Mouse (Mus musculus) CH12.LX (cell line): ENCODE data around the gene Gm20481. TPM values are rescaled to one million over a fixed set of nuclear protein-coding genes. Genes with fewer than 3 reads are reported as not detected.
A peak's percentile ranks its signal among the peaks of the same experiment; 100 is the strongest.
"Not testable (repeated sequence)": the region's sequence is repeated elsewhere in the genome, so short reads cannot be mapped to it uniquely, and the experiment has no call there.

Experiments used
- DNase-seq: peaks from one replicate; pipeline ENCODE4 v3.0.0-alpha.2; 2013; ENCODE audit errors: extremely low read depth
- H3K27ac ChIP-seq: 2 replicates; pipeline ENCODE4 v1.5.1; 2012; ENCODE audit warnings: low read depth, mild to moderate bottlenecking, control low read depth, moderate library complexity; ENCODE audit not compliant: insufficient read depth
- H3K27me3 ChIP-seq: replicated peaks from 2 replicates; pipeline ENCODE3; 2012; ENCODE audit warnings: inconsistent platforms
- H3K36me3 ChIP-seq, 2 experiments: replicated peaks in 1 of 2; 2 replicates each; pipeline versions ENCODE3 to v1.6.1; 2012; ENCODE audit warnings: inconsistent platforms in 1 of 2, low read length in 1 of 2, mild to moderate bottlenecking in 1 of 2, mixed read lengths in 1 of 2, moderate library complexity in 1 of 2; ENCODE audit not compliant: control insufficient read depth in 1 of 2, insufficient read depth in 1 of 2
- H3K4me1 ChIP-seq, 2 experiments: 2 replicates each; pipeline ENCODE4 v1.6.1; 2012; ENCODE audit warnings: inconsistent platforms in 1 of 2, moderate library complexity in 1 of 2; ENCODE audit not compliant: insufficient read depth in 2 of 2, control insufficient read depth in 1 of 2
- H3K4me2 ChIP-seq: 2 replicates; pipeline ENCODE4 v1.6.1; 2012; ENCODE audit warnings: low read depth, mild to moderate bottlenecking, control low read depth; ENCODE audit not compliant: poor library complexity, insufficient read depth, severe bottlenecking
- H3K4me3 ChIP-seq, 3 experiments: fragments of 150-350 bp in 1 of 3; sonication (generic) in 1 of 3; replicated peaks in 1 of 3; 2 replicates each; pipeline versions ENCODE3 to v1.5.1; 2011 to 2012; ENCODE audit warnings: low read depth in 2 of 3, low read length in 2 of 3, mild to moderate bottlenecking in 2 of 3, moderate library complexity in 2 of 3, control low read depth in 1 of 3, improper control_type of control experiment in 1 of 3, inconsistent platforms in 1 of 3, mixed read lengths in 1 of 3; ENCODE audit not compliant: poor library complexity in 1 of 3
- H3K79me2 ChIP-seq: replicated peaks from 2 replicates; pipeline ENCODE4 v1.6.1; 2012; ENCODE audit warnings: mild to moderate bottlenecking, moderate library complexity; ENCODE audit not compliant: control insufficient read depth, poor library complexity, insufficient read depth, severe bottlenecking; ENCODE audit errors: extremely low read depth
- H3K9ac ChIP-seq: 2 replicates; pipeline ENCODE4 v1.6.1; 2012; ENCODE audit warnings: low read depth, mild to moderate bottlenecking, control low read depth, moderate library complexity; ENCODE audit not compliant: insufficient read depth
- H3K9me3 ChIP-seq: replicated peaks from 2 replicates; pipeline ENCODE3; 2012; ENCODE audit warnings: low read length, inconsistent platforms, mixed read lengths
- CHD2 ChIP-seq: IDR thresholded peaks from 2 replicates; pipeline ENCODE4 v1.6.1; 2011; ENCODE audit warnings: low read length, improper control_type of control experiment
- CTCF ChIP-seq, 2 experiments: IDR thresholded peaks in 1 of 2; conservative IDR thresholded peaks in 1 of 2; 2 replicates each; pipeline ENCODE4 v1.5.1; 2011 to 2012; ENCODE audit warnings: low read depth in 2 of 2, low read length in 2 of 2, improper control_type of control experiment in 1 of 2, inconsistent platforms in 1 of 2, mild to moderate bottlenecking in 1 of 2, moderate library complexity in 1 of 2
- IRF4 ChIP-seq: IDR thresholded peaks from 2 replicates; pipeline ENCODE4 v1.6.1; 2014; ENCODE audit warnings: low read depth, mild to moderate bottlenecking, inconsistent platforms, low read length, improper control_type of control experiment
- MAFK ChIP-seq: IDR thresholded peaks from 2 replicates; pipeline ENCODE4 v1.6.1; 2011; ENCODE audit warnings: low read length, improper control_type of control experiment; ENCODE audit not compliant: insufficient replicate concordance
- MYC ChIP-seq: IDR thresholded peaks from 2 replicates; pipeline ENCODE4 v1.6.1; 2011; ENCODE audit warnings: low read depth, mild to moderate bottlenecking, improper control_type of control experiment, low read length
- POLR2A ChIP-seq: IDR thresholded peaks from 2 replicates; pipeline ENCODE4 v1.6.1; 2011; ENCODE audit warnings: low read depth, mild to moderate bottlenecking, improper control_type of control experiment, low read length
- POLR2AphosphoS2 ChIP-seq: IDR thresholded peaks from 2 replicates; pipeline ENCODE4 v1.6.1; 2011; ENCODE audit warnings: low read depth, low read length, improper control_type of control experiment
- TBP ChIP-seq: conservative IDR thresholded peaks from 2 replicates; pipeline ENCODE4 v1.6.1; 2011; ENCODE audit warnings: low read depth, low read length, improper control_type of control experiment
- ZMIZ1 ChIP-seq: IDR thresholded peaks from 2 replicates; pipeline ENCODE4 v1.6.1; 2012; ENCODE audit warnings: low read depth, mild to moderate bottlenecking, inconsistent platforms, low read length, improper control_type of control experiment
- ZNF384 ChIP-seq: IDR thresholded peaks from 2 replicates; pipeline ENCODE4 v1.6.1; 2012; ENCODE audit warnings: low read depth, low read length, improper control_type of control experiment, inconsistent platforms
- dilution Hi-C: fragments of 300-500 bp; cut with MboI; formaldehyde crosslinking; loops from 2 replicates; pipeline ENCODE4 v1.14.3; 2020; ENCODE audit warnings: low sequenced_read_pairs; ENCODE audit not compliant: extremely low pct_unique_long_range_greater_than_20kb, extremely low pct_ligation_motif_present
- in situ Hi-C: fragments of 300-500 bp; cut with MboI; formaldehyde crosslinking; loops from 3 replicates; pipeline ENCODE4 v1.14.3; 2019; ENCODE audit warnings: low sequenced_read_pairs, low pct_ligation_motif_present, low pct_unique_long_range_greater_than_20kb, mixed read lengths
- polyA plus RNA-seq: library from polyadenylated mRNA; unstranded; fragments of >175 nt; gene quantifications from 2 replicates; pipeline ENCODE4 v1.2.1, GENCODE M21; 2012; ENCODE audit warnings: low read depth; ENCODE audit not compliant: insufficient read length
- total RNA-seq, 2 experiments: library from RNA; depleted of rRNA; stranded (reverse); fragments of 300-350 nt in 1 of 2; fragments of >200 nt in 1 of 2; gene quantifications; 2 replicates each; pipeline ENCODE4 v1.2.3; 2012 to 2014

Gene Gm20481
- total and polyA plus RNA-seq, 3 experiments, result not detected

DNA sequence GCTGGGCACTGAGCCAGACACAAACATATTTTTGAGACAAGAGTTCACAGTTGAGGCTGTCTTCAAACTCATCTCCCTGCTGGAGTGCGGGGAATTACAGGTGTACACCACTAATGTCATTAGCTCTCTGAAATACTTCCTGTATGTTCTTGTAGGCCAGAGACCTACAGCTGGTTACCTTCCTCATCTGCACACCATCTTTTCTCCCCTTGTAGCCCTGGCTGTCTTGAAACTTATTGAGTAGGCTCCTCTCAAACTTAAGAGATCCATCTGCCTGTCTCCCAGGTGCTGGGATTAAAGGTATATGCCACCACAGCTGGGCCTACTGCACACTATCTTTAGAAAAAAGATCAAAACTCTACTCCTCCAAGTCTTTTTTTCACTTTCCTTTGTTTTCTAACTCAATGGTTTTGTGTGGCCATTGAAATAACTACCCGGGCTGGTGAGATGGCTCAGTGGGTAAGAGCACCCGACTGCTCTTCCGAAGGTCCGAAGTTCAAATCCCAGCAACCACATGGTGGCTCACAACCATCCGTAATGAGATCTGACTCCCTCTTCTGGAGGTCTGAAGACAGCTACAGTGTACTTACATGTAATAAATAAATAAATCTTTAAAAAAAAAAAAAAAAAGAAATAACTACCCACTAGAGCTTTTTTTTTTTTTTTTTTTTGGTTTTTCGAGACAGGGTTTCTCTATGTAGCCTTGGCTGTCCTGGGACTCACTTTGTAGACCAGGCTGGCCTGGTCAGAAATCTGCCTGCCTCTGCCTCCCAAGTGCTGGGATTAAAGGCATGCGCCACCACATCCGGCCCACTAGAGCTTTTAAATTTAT is 20.8 kb upstream of the Gm20481 start:
- DNase-seq, result peak; percentile 53
- H3K4me3 ChIP-seq, H3K4me2 ChIP-seq, dilution Hi-C loops, H3K9me3 ChIP-seq, H3K9ac ChIP-seq, H3K27me3 ChIP-seq, in situ Hi-C loops, H3K27ac ChIP-seq: not testable (repeated sequence)
- peaks cover 19% of the 10 kb centered on the region for H3K79me2 ChIP-seq
- H3K36me3 ChIP-seq, result peaks cover 15 to 36% of the 10 kb centered on the region in 2 experiments
- peaks cover 10 to 19% of the 10 kb centered on the region in 2 experiments; a peak in 3 of 4 replicates for H3K4me1 ChIP-seq
- TF ChIP-seq POLR2A (peak; percentile 31; the same call in 1 of the 2 replicates), ZMIZ1 (peak; percentile 82), MYC (peak; percentile 32; the same call in 1 of the 2 replicates), POLR2AphosphoS2 (peak; percentile 96), TBP (0 out of 2 replicates have a peak, but pooled peaks have one; percentile 54), CHD2 (peak; percentile 79; the same call in 1 of the 2 replicates), CTCF (conservative IDR thresholded peaks at IDR 0.05 in 1 of 2, IDR thresholded peaks at IDR 0.05 in 1 of 2; ENCODE audit: low read depth in 2 of 2, low read length in 2 of 2) (peak in 1 of 2 experiments; percentile 13; a peak in 1 of 4 replicates), ZNF384 (peak; percentile 71)

DNA sequence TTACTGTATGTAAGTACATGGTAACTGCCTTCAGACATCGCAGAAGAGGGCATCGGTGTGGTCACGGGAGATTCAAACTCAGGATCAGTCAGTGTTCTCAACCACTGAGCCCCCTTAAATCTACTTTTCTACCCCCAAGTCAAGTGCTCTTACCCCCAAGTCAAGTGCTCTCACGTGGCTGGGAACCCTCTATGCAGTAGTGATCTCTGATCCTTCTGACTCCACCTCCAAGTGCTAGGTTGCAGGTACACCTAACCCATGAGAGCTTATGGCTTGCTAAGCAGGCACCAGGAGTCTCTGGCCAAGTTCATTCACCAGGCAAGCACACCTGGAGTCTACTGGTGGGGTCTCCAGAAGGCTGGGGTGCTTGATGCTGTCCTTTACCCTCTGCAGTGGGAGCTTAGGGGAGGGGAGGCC is 20.2 kb upstream of the Gm20481 start:
- Histone ChIP-seq H3K4me3 (peak overlapping the region in 1 of 3 experiments; percentile 98), H3K27ac (no peak overlapping the region), H3K9ac (no peak overlapping the region), H3K9me3 (no peaks in the 10 kb centered on the region), H3K4me1 (peaks cover 10 to 19% of the 10 kb centered on the region in 2 experiments; a peak in 3 of 4 replicates), H3K36me3 (peaks cover 15 to 36% of the 10 kb centered on the region in 2 experiments), H3K79me2 (peaks cover 19% of the 10 kb centered on the region), H3K27me3 (no peaks in the 10 kb centered on the region), H3K4me2 (no peak overlapping the region; the same call in 1 of the 2 replicates)
- DNase-seq, result peak; percentile 53
- TF ChIP-seq MYC, result no peak
- no peak for TF ChIP-seq MAFK
- peak; percentile 60; the same call in 1 of the 2 replicates for TF ChIP-seq POLR2A
- TF ChIP-seq IRF4, result no peak
- peak; percentile 10; the same call in 1 of the 2 replicates for TF ChIP-seq ZMIZ1
- peak; percentile 68; the same call in 1 of the 2 replicates for TF ChIP-seq POLR2AphosphoS2
- in situ Hi-C loops, result no loop called here
- dilution Hi-C loops, result no loop called here
